Mouse (Mus musculus) thymus, postnatal 36 days (tissue): ENCODE results near the gene Rab3il1.

Source experiments
- DNase-seq, 2 experiments: peaks; one replicate each; pipeline ENCODE4 v3.0.0; 2022; ENCODE audit warnings: mixed read lengths in 2 of 2

Gene Rab3il1

DNA sequence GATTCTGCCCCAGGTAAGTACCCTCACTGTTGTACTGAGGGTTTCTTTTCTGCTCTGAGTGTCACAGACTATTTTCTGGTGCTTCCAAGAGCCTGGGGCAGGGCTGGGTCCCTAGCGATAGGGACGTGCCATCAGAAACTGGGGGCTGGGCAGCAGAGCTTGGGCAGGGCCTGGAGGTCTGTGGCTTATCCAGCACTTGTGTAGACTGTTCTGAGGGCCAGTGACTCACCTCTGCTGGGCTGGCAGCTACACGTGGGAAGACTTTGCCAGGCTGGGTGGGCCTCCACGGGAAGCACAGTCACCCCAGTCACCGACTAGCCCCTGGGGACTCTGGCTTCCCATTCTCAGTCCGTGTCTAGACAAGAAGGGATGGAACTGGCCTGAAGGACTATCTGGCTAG lies 40.8 kb downstream of the Rab3il1 start:
- no peak for DNase-seq

GRCm38 (mm10) chr19:10042816-10043215 lies 41.3 kb downstream of the Rab3il1 start:
- DNase-seq, result no peak

GRCm38 (mm10) chr19:10043643-10044042 lies 42.2 kb downstream of the Rab3il1 start:
- no peak for DNase-seq

DNA sequence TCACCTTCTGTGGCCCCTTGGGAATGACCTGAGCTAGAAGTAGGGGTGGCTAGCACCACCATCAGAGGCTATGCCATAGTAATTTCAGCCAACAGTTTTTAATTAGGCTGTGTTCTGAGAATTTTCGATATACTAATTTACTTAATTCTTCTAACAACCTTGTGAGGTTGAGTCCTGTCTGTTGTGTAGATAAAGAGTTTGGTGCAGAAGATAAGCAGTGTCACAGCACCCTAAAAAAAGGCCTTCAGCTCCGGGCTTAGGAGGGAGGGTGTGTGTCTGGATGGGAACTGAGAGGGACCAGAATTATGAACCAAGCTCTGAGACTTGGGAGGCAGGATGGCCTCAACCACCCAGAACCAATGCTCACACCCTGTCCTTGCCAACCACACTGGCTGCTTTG lies 44.2 kb downstream of the Rab3il1 start:
- no peak for DNase-seq

GRCm38 (mm10) chr19:10046346-10046745 lies 44.9 kb downstream of the Rab3il1 start:
- DNase-seq, result no peak

- DNase-seq, result no peak
These were observed 45.5 kb downstream of the Rab3il1 start for GRCm38 (mm10) chr19:10046983-10047382.

DNA sequence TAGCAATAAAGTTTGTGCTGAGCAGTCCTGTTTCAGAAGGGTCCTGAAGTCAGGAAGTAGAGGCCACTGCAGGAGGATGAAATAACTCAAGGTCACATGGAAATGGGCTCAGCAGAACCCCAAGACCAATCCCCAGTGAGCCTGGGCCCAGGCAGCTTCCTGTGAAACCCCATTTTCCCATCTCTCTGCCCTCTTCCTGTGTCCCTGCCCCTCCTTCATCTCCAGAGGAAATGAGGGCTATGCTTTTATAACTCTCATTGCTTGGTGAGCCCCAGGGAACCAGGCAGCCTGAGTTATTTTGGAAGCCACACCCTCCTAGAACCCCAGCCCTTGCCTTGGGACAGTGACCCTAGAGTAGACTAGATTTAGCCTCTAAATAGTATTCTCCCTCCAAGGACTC lies 48.1 kb downstream of the Rab3il1 start:
- DNase-seq, result no peak

DNA sequence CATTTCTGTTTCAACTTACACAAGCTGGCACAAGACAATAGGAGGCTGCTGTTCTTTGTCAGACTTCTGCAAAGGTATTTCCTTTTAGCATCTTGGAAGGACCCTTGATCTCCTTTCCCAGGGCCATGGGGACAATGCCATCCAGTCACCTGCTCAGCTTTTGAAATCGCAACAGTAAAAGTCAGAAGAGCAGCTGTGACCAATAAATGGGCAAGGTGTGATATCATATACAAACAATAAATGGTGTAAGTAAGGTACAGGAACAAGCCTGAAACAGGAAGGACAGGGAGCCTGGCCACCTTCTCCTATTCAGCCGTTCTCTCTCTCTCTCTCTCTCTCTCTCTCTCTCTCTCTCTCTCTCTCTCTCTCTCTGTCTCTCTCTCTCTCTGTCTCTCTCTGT lies 49.0 kb downstream of the Rab3il1 start:
- DNase-seq, result no peak

DNA sequence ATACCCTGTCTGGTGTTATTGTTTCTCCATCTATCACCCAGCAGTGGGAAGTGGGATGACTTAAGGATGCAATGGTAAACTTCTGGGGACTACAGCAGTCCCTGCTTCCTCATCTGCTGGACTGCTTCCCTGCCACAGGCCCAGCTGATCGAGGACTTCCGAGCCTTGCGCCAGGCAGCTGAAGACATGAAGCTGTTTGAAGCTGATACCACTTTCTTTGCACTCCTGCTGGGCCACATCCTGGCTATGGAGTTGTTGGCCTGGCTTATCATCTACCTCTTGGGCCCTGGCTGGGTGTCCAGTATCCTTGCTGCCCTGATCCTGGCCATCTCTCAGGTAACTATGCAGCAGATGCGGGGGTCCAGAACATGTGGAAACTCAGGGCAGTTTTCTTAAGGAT lies 51.2 kb downstream of the Rab3il1 start:
- DNase-seq, result no peak

DNA sequence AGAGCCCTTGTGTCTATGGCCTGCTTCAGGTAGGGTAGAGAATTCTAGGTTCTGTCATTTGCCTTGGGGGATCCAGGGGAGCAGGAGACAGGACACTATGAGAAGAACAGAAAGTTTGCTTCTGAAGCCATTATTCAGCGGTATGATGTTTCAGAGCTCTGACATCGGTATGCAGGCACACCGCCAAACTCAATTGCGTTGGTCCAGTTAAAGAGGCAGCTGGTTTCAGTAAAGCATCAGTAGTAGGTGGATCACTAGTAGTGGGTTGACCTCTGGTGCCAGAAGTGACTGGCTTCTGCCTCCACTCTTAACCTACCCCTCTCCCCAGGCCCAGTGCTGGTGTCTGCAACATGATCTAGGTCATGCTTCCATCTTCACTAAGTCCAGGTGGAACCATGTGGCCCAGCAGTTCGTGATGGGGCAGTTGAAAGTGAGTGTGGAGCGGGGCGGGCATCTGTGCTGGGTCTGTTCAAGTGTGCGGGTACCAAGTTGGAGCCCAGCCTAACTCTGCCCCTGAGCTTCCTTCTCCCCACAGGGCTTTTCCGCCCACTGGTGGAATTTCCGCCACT lies 52.3 kb downstream of the Rab3il1 start:
- DNase-seq, result no peak

DNA sequence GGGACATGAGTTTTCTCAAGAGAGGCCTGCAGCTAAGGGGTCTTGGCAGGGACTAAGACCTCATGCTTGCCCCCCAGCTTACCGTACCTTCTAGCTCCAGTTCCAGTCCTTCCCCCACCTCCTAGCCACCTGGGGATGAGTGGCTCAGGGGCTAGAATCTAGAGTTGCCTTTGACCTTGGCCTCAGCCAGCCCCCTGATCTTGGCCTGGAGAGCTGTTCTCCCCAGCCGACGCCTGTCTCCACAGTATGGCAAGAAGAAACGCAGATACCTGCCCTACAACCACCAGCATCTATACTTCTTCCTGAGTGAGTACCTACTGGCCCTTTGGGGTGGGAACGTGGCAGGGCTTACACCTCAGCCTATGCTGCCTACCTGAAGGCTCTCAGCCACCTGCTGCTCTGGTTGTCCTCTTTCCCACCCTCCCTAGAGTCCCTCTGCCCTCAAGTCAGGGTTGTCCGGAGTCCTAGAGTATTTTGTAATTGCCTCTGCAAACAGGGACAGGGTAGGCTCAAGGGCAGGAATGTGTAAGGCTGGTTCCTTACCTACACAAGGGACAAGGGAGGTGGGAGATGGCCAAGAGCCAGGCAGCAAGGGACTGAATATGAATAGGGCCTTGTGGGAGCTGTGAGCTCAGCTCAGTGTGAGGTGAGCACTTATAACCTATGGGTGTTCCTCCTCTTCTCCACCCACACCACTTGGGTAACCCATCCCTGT lies 53.0 kb downstream of the Rab3il1 start:
- no peak for DNase-seq

DNA sequence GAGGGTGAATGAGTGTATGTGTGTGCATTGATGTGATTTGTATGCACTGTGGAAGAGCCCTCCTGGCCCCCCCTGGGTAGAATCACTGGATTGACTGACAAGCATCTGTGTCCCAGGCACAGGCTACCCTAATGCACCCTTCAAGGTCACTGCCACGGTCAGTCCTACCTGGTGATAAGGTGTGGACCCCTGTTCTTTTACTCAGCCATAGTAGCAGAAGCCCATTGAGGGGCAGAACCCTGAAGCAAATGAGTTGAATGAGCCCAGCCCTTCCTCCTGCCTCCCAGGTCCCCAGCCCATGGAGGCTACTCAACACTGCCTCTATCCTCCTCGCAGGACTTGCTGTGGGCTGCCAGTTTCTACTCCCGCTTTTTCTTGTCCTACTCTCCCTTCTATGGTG lies 53.8 kb downstream of the Rab3il1 start:
- DNase-seq, result no peak

GRCm38 (mm10) chr19:10055783-10056660 lies 54.6 kb downstream of the Rab3il1 start:
- no peak for DNase-seq

DNA sequence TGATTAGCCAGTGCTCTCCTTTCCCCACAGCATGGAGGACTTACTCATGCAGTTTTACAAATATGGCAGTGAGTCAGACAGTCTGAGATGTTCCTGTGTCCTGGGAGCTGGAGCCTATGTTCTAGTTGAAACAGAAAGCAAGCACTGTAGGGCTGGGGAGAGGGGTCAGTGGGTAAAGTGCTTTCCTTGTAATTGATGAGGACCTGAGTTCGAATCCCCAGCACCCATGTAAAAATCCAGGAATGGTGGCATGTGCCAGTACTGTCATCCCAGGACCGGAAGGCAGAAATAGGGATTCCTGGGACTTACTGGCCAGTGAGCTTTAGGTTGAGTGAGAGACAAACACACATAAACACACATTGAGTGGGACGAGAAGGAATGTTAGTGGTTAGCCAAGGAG lies 55.2 kb downstream of the Rab3il1 start:
- no peak for DNase-seq

- no peak for DNase-seq
These were observed 56.2 kb downstream of the Rab3il1 start for GRCm38 (mm10) chr19:10057486-10058351.

DNA sequence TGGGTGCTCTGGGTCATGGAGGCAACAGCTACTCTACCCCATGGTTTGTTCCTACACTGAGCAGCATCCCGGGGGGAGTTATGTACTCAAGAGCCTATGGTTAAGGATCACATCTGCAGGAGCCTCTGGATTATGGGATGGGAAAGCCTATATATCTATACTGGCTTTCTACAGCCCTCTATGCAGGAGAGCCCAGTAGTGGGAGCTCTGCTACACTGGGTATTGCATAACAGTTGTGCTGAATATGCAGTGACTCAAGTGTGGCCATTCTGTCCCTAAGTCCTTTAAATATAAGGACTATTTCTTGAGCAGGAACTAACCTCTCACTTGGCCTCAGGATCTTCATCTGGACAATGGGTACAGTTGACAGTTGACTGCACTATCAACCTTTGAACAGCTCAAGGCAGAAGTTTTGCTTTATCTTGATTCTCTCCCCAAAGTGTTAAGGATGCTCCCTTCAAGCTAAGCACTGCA lies 56.9 kb downstream of the Rab3il1 start:
- no peak for DNase-seq

- no peak for DNase-seq
These were observed 57.5 kb downstream of the Rab3il1 start for GRCm38 (mm10) chr19:10058876-10059427.

GRCm38 (mm10) chr19:10059911-10060567 lies 58.6 kb downstream of the Rab3il1 start:
- DNase-seq, result no peak

- DNase-seq, result no peak
These were observed 59.5 kb downstream of the Rab3il1 start for GRCm38 (mm10) chr19:10060783-10061590.

DNA sequence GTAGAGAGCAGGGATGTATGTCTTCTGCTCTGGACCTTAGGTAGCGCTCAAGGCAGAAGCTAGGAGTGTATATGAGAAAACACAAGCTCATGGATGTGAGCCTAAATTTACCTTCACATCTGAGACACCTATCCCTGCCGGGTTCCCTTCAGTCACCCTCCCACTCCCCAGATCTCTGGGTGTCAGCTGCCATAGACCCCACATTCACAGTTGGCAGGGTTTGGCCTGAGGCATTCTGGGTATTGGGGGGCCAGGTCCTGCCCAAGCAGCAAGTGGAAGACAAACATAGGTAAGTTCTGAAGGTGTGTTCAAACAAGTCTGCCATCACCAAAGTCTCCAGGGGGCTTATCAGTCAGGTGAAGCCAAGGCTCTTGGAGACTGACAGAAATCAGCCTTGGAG lies 60.2 kb downstream of the Rab3il1 start:
- DNase-seq, result no peak

- DNase-seq, result no peak
These were observed 60.8 kb downstream of the Rab3il1 start for GRCm38 (mm10) chr19:10062292-10062691.
